Mouse (Mus musculus): ENCODE results near the gene Olfr1168.
"Not testable (repeated sequence)": the region's sequence is repeated elsewhere in the genome, so short reads cannot be mapped to it uniquely, and the experiment has no call there.

The Olfr1168 gene

GRCm38 (mm10) chr2:88181580-88181979 is at the start of gene Olfr1168:
Gene Olfr1168 (plus strand): TSS chr2:88181880.
- DNase-seq (ENCODE audit: low read depth, low spot score) = no peak

GRCm38 (mm10) chr2:88155093-88155492 is 26.6 kb upstream of the Olfr1168 start, which contains the start of gene Olfr1167:
Gene Olfr1167 (minus strand): TSS chr2:88155193.
- DNase-seq (ENCODE audit: low read depth, low spot score) = not testable (repeated sequence)

GRCm38 (mm10) chr2:88220784-88221183 is 39.1 kb downstream of the Olfr1168 start:
- no peak for DNase-seq (ENCODE audit: low read depth, low spot score)

- no peak for DNase-seq (ENCODE audit: low read depth, low spot score)
These were observed 46.6 kb downstream of the Olfr1168 start, which contains the start of gene Olfr1170 for GRCm38 (mm10) chr2:88228234-88228633. Gene Olfr1170 (minus strand): TSS chr2:88228334.
